Mouse (Mus musculus) embryo, embryonic 9.5 days (tissue): ENCODE measurements around the gene Slc12a6.

Experiments used
- DNase-seq: peaks from one replicate; pipeline ENCODE4 v3.0.0-alpha.2; 2017; ENCODE audit errors: extremely low spot score

The Slc12a6 gene

GRCm38 (mm10) chr2:112391346-112392000 lies 125.8 kb downstream of the Slc12a6 start:
- DNase-seq, result no peak

- no peak for DNase-seq
These were observed 127.1 kb downstream of the Slc12a6 start for GRCm38 (mm10) chr2:112392689-112393088.

- no peak for DNase-seq
These were observed 128.3 kb downstream of the Slc12a6 start for GRCm38 (mm10) chr2:112393958-112394357.

- DNase-seq, result no peak
These were observed 131.0 kb downstream of the Slc12a6 start for GRCm38 (mm10) chr2:112396649-112397048.

GRCm38 (mm10) chr2:112407030-112407429 lies 141.4 kb downstream of the Slc12a6 start:
- DNase-seq, result no peak
